Mouse (Mus musculus) left cerebral cortex, postnatal 14 days (tissue): ENCODE data around the gene Mfsd4b5. TPM values are rescaled to one million over a fixed set of nuclear protein-coding genes. Genes with fewer than 3 reads are reported as not detected.
A peak's percentile ranks its signal among the peaks of the same experiment; 100 is the strongest.
"Not testable (repeated sequence)": the region's sequence is repeated elsewhere in the genome, so short reads cannot be mapped to it uniquely, and the experiment has no call there.

Experiments
- DNase-seq, 2 experiments: peaks; one replicate each; pipeline ENCODE4 v3.0.0; 2021 to 2022; ENCODE audit warnings: low spot score in 2 of 2, mixed read lengths in 1 of 2
- intact Hi-C: fragments of 180-260 bp; cut with DNase I; formaldehyde crosslinking; loops from one replicate; pipeline ENCODE4 v1.15.1; 2025
- long read RNA-seq, 2 experiments: library from polyadenylated mRNA; stranded (forward); transcript quantifications; one replicate each; pipeline ENCODE4 v2.0.0; 2021
- total RNA-seq, 2 experiments: library from RNA; stranded (reverse); gene quantifications; 2 replicates each; pipeline ENCODE4 v1.2.3; 2021

Mfsd4b5 gene
- total RNA-seq = under 1 TPM; 0.25 to 0.33 TPM
- long read RNA-seq, experiment 1, partial matches to known transcripts = 1 of 1 reads
- long read RNA-seq, experiment 1, other reads (novel, unspliced or antisense) = 0 of 1 reads
- long read RNA-seq, experiment 2 = 0 reads

DNA sequence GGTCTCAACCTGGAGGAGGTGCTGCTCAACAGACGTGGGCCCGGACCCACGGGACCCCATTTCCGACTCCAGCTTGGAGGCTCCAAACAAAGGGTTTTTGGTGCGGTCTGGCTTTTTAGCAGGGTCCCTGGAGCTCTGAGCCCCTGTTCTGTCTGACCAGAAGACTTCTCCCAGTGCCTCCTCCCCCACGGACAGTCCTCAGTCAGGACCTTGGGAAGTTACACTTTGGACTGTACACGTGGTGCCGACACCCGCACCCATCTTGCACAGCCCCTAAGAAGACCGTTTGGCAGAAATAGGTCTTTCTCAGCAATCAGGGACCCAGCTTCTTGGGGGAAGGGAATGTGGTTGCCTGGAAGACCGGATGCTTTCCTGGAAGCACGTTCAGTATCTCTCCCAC lies at the start of gene Mfsd4b5:
Gene Mfsd4b5 (minus strand): TSS at position 181 of the 400 bp plus-strand sequence.
- DNase-seq = no peak
- intact Hi-C loops = no loop called here

DNA sequence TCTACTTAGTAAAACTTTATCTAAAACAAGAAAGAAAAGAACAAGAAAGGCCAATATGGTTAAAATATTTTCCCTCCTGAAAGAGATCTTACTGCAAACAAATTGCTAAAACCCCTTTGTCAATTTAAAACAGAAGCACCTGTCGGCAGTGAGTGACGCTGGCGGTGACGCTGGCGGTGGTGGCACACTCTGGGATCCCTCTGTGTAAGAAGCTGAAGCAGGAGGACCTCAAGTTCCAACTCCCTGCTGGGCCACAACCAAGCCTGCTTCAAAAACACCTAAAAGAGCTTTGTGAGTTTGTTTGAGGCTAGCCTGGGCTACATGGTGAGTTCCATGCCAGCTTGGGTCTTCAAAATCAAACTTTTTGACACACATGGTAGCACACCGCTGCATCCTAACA lies 48.5 kb upstream of the Mfsd4b5 start:
- intact Hi-C loops = no loop called here
- DNase-seq = no peak

DNA sequence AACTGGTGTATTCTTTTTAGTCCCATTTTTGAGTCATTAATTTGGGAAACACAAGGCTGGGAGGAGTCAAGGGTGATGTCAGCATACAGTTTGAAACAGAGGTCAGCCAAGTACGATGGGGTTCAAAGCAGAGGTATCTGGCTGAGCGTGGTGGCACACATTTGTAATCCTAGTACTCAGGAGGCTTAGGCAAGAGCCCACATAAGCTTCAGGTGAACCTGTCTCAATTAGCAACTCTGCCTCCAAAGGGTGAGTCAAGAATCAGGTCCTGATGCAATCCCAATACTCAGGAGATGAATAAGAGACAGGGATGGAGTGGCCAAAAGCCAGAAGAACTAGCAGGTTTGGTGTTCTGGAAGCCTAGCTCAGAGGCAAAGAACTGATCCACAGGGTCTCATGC lies 46.5 kb upstream of the Mfsd4b5 start:
- DNase-seq = no peak
- intact Hi-C loops = no loop called here

DNA sequence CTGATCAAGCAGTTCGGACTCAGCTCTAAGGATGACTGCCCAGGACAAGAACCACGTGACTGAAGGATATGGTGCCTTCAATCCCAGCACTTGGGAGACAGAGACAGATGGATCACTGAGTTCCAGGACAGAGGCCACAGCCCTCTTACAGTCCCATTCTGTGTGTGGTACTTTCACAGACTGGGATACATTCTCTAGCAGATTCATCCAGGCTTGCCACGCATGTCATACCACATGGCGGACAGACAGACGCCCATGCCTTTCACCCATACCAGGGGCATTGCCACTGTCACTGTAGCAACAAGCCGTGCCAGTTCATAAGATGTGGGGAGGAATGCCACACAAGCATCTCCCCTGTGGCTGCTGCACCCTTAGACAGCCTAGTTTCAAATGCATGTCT lies 44.3 kb upstream of the Mfsd4b5 start:
- intact Hi-C loops = no loop called here
- no peak for DNase-seq

DNA sequence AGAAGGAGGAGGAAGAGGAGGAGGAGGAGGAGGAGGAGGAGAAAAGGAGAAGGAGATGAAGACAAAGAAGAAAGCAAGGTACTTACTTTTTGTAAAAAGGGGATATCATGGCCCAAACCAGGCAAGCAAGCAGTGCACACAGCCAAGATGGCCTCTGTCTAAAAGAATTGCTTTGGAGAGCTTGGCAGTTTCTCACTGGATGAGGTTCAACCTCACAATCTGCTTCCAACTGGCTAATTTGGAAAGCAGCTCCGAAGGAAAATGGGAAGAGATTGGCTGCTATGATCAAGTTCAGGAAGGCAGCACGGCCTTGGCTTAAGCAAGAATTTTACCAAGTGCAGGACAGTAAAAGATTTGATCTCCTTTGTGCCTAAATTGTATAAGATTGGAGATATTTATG lies 43.2 kb upstream of the Mfsd4b5 start:
- intact Hi-C loops = loop anchor here (5.0 kb wide), 1 partner anchor 72 kb away; no protein-coding TSS in a partner anchor
- DNase-seq = no peak

DNA sequence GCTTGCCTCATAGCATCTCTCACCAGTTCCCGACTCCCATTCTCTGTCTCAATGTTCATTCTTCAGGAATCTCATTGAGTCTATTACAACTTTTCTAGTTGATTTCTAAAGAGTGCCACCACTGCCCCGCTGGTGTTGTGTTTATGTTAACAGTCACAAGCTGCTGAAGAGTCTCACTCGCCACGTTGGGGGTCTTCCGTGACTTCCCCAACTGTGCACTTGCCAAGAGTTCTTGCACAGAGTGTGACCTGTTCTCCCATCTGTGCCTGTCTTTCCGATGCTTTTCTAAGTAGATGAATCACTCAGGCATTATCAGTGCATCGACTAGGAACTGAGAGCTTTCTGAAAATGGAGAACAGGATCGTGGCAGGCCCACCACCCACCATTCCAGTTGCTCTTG lies 41.6 kb upstream of the Mfsd4b5 start:
- DNase-seq = no peak
- intact Hi-C loops = loop anchor here (5.0 kb wide), 1 partner anchor 71 kb away; no protein-coding TSS in a partner anchor

DNA sequence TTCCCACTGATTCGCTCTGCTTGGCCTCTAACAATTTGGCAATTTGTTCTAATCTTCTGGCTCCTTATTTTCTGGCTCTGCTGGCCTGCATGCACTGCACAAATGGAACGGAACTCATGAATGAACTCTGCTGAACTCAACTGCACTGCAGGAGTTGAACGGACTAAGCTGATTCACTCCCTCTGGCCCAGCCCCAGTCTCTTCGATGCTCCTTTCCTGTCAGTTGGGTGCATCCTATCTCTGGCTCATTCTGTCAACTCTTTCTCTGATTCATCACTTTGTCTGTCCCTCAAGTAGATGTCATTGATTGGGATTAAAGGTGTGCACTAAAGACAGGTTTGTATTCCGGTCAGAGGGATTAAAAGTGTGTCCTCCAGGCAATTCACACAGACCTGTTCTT lies 40.1 kb upstream of the Mfsd4b5 start:
- intact Hi-C loops = loop anchor here (5.0 kb wide), 1 partner anchor 69 kb away; no protein-coding TSS in a partner anchor
- no peak for DNase-seq

DNA sequence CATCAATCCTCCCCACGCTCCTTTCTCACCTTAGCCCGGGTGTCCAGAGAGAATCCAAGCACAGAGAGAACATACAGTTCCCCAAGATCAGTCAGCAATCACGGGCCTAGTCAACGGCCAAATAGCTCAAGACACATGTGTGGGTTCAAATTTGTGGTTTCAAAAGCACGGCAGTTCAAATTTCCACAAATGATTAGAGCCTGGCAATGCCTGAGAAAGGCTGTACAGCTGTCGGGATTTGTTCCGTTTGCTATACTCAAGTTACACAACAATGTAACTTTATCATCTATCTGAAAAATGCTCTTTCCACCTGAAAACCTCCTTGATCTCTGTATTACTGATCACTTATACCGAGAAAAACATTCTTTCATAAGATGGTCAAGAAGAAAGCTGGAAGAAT lies 39.1 kb upstream of the Mfsd4b5 start:
- intact Hi-C loops = loop anchor here (5.0 kb wide), 1 partner anchor 68 kb away; no protein-coding TSS in a partner anchor
- DNase-seq = no peak

DNA sequence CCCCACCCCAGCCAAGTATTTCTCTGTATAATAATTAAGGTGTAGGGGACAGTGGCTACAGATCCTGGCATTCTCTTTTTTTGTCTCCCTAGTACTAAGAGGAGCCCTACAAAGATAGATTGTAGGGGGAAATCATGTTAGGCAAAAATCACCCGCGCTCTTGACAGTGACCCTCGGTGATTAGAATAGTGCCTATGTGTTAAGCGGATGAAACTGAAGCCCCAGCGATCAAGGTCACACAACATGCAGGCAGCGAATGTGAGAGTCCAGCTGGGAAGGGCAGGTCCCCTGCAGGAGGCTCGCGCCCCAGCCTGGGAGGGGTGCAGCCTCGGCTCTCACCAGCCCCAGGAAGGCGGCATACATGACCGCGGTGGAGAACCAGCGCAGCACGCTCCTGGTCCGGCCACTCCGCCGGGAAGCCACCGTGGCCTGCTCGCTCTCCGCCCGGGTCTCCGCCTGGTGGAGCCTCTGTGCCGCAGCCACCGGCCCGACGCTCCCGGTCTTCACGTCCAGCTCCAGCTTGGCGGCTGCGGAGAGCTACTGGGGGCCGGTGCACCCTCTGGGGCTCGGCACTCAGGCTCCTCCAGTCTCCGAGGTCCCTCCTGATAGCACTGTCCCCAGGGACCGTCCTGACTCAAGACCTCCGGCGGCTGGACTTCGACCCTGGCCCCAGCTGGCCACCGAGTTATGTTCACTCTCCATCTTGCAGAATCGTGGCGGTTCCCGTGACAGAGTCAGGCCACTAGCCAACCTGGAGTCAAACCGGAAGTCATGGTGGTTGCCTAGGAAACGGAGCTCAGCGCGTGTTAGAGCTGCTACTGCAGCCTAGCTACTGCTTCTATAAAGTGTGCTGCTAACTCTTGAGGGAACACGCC lies 38.3 kb upstream of the Mfsd4b5 start, which contains the start of gene Mfsd4b1:
Gene Mfsd4b1 (minus strand): TSS at position 715 of the 875 bp plus-strand sequence.
- intact Hi-C loops = loop anchor here (5.0 kb wide), 1 partner anchor 67 kb away; no protein-coding TSS in a partner anchor
- peak; percentile 90 to 96 for DNase-seq

DNA sequence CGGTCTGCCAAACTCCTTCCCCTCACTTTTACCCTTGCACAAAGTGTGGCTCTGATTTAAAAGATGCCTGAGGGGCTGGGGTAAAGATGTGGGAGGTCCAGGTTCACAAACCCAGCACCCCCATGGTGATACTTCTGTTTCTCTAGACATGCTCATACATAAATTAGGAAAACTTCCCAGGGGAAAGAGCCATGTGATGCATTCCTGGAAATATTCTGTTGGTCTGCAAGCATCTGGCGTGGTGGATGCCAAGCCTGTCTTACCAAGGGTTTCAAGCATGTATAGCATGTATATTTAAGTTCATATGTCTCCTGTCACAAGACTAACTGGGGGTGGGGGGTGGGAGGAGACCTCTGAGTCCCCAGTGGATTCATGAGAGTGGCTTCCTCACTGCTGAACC lies 34.0 kb upstream of the Mfsd4b5 start:
- intact Hi-C loops = no loop called here
- DNase-seq = no peak

DNA sequence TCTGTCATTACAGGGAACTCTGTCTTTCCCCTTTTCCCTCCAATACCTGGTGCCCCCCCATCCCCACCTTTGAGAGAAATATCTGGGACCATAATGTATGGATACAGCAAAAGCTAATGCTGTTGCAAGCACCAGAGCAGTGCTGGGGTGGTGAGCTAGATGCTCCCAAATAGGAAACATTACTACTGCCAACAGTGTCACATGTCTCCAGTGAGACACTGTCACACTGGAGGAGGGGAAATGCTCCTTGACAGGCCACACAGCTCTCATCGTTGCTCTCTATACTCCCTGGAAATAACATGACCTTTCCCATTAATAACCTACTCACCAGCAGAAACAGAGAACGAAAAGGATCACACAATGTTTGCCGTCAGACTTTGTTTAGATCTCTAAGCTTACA lies 33.0 kb upstream of the Mfsd4b5 start:
- intact Hi-C loops = no loop called here
- DNase-seq = no peak

DNA sequence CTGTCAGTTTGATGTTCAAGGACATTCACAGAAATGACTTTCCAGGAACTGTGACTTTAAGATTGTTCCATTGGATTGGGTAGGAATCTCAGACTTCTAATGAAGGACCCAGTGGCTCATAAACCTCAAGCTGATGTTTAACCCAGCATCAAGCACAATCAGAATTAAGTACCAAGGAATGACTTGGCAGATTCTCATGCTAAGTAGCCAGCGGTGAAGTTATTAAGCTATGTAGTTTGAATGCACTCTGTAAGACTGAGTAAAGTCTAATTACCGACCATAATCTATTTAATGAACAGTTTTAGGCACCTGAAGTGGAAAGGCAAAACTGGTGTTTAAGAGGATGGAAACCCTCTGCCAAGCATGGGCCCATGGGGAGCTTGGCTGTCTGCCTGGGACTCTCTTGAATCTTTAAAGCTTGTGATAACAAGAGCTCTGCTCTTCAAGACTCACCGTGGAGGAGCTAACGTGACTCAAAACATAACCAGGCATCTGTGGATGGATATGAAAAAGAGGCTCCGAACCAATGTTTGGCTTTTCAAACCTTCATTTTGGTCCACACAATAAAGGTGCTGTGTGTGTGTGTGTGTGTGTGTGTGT lies 31.9 kb upstream of the Mfsd4b5 start:
- DNase-seq = no peak
- intact Hi-C loops = no loop called here

DNA sequence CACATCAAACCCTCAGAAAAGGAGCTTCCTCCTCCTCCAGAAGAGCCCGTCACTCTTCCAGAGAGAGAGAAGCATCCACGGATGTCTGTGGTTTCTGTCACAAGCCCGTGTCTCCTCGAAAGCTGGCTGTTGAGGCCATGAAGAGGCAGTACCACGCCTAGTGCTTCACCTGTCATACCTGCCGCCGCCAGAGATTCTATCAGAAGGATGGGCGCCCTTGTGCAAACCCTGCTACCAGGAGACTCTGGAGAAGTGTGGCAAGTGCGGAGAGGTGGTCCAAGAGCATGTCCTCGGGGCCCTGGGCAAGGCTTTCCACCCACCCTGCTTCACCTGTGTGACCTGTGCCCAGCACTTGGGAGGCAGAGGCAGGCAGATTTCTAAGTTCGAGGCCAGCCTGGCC lies 23.1 kb upstream of the Mfsd4b5 start:
- no peak for DNase-seq
- intact Hi-C loops = no loop called here

DNA sequence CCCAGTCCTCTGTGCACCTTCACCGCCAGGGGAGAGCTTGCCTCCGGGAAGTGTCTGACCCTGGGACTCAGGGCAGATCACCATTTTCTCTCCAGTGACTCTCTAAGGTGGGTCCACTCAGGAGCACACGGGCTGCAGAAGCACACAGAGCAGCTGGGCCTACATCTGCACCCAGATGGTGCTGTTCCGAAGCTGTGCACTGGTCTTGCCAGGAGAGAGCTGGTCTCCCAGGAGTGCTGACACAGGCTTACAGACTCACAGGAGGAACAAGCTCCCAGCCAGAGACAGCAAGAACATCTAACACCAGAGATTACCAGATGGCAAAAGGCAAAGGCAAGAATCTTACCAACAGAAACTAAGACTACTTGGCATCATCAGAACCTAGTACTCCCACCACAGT lies 22.4 kb upstream of the Mfsd4b5 start:
- DNase-seq, intact Hi-C loops: not testable (repeated sequence)

DNA sequence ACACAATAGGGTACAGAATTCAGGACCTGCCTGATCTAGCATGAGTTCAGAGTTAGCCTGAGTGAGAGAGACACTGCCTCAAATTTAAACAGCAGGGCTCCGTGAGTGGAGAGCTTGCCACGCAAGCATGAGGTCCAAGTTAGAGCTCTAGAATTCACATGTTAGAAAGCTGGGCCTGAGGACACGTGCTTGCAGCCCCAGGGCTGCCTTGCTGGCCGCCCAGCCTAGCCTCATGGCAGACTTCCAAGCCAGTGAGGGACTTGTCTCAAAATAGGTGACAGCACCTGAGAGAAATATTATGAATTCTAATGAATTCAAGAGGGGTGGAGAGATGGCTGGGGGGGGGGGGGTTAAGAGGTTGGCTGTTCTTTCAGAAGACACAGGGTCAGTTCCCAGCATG lies 21.5 kb upstream of the Mfsd4b5 start:
- intact Hi-C loops = no loop called here
- no peak for DNase-seq

DNA sequence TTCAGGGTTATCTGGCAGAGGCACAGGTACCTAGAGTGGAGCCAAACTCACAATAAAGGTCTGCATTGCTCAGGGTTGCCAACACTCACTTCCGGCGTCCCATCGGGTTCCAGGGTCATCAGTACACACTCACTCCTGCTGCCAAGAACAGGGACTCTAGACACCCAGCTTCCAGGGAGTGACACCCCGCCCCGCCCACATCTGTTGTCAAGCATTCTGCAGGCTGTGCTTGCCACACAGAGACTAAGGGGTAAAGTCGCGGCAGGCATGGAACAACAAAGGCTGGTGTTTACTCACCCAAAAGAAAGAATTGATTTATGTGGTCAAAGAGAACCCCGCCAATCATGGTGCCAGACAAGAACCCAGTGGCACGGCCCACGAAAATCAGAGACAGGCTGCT lies 20.5 kb upstream of the Mfsd4b5 start:
- DNase-seq = no peak
- intact Hi-C loops = no loop called here

DNA sequence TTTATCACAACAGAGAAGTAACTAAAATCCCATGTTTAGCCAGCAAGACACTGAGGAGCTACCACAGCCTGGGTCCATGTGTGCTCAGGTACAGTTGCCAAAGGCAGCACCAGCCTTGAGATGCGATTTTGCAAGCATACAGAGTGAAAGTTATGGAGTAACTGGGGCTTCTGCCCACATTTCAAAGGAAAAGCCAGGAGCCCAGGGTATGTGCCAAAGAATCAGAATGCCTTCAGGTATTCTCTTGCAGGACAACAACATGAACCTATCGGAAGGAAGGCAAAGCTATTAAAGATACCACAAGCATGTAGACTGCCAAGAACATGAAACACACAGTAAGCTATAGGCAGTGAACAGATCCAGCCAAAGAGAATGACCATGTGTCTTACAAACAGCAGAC lies 14.3 kb upstream of the Mfsd4b5 start:
- no peak for DNase-seq
- intact Hi-C loops = no loop called here

DNA sequence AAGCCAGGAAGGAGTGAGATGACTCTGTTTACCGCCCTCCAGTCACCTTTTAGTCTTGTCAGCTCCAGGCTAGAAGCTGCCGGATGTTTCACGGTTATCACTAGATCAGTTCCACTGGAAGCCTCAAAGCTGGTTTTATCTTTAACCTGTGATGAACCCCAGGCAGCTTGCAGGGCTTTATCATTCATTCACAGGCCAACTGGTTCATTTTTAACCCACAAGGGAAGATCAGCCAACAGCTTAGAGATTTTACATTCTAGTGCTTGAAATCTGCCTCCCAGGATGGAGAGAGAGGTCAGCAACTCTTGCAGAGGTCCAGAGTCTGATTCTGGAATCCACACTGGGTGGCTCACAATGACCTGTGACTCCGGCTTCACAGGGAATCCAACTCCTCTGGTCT lies 4.7 kb upstream of the Mfsd4b5 start:
- intact Hi-C loops = no loop called here
- DNase-seq = no peak

DNA sequence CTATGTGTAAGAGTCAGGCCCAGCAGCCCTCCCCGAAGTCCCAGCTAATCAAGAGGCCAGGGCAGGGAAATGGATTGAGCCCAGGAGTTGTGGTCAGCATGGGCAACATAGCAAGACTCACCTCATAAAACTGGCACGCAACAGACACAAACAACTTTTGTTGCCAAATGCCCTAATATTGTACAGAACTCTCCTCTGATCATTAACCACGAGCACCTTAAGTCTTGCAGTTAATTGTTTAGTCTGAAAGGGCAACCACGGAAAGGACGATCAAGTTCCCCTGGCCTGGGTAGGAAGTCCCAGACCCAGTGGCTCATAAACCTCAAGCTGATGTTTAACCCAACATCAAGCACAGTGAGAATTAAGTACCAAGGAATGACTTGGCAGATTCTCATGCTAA lies 3.8 kb downstream of the Mfsd4b5 start:
- DNase-seq = no peak
- intact Hi-C loops = no loop called here

DNA sequence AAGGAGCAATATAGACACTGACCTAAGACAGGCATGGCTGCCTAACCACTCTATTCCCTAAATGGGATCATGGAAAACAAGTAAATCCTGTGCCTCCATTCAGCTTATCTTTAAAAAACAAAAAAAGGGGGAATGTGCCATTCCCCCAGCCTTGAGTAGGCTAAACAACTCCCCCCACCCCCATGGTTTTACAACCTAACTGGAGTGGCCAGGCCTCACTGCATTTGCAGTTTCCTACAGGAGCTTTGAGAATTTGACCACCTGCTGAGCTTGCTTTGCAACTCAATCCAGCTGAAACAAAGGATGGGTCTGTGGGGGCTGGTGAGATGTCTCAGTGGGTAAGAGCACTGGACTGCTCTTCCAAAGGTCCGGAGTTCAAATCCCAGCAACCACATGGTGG lies 8.2 kb downstream of the Mfsd4b5 start:
- intact Hi-C loops = no loop called here
- no peak for DNase-seq

DNA sequence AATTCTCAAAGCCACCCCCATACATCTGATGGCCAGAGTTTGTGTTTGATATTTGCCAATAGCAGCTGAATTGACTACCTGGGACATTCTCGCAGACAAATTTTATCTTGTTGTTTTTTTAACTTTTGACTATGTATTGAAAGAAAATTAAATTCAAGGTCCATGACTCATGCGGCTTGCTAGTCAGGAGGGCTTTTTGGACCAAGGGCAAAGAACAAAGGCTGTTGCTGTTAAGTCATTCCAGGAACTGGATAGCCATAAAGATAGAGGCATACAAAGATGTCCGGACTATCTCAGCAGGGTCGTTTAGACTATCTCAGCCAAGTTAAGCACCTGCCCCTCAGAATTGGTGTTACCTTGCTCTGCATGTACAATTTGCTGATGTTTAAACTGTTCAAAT lies 9.1 kb downstream of the Mfsd4b5 start:
- intact Hi-C loops = no loop called here
- DNase-seq = no peak
